Mouse (Mus musculus) regulatory T cell (primary cell): ENCODE measurements around the gene Casp8.

Source experiments
- in situ Hi-C: fragments of 300-600 bp; cut with MboI, MseI; formaldehyde crosslinking; loops from one replicate; pipeline ENCODE4 v1.15.1; 2025; ENCODE audit warnings: high pct_unique_total_duplicates

The Casp8 gene

GRCm38 (mm10) chr1:58892386-58892785 lies 97.2 kb downstream of the Casp8 start:
- in situ Hi-C loops = loop anchor here (5.0 kb wide), 2 partner anchors 35 to 200 kb away; no protein-coding TSS in a partner anchor
